Mouse (Mus musculus): Measurements from ENCODE around the gene 1700020N01Rik. TPM values are rescaled to one million over a fixed set of nuclear protein-coding genes. Genes with fewer than 3 reads are reported as not detected.

1700020N01Rik gene
- polyA plus RNA-seq, 1 experiment, result not detected

- DNase-seq, result no peak
- no peak for TF ChIP-seq CTCF (IDR thresholded peaks at IDR 0.05; ENCODE audit: insufficient read depth, low read length)
- no peak for TF ChIP-seq POLR2A (IDR thresholded peaks at IDR 0.05; ENCODE audit: borderline replicate concordance, extremely low read depth, low read depth, low read length)
Observed at GRCm38 (mm10) chr10:21588007-21588852, 4.7 kb upstream of the 1700020N01Rik start.

DNA sequence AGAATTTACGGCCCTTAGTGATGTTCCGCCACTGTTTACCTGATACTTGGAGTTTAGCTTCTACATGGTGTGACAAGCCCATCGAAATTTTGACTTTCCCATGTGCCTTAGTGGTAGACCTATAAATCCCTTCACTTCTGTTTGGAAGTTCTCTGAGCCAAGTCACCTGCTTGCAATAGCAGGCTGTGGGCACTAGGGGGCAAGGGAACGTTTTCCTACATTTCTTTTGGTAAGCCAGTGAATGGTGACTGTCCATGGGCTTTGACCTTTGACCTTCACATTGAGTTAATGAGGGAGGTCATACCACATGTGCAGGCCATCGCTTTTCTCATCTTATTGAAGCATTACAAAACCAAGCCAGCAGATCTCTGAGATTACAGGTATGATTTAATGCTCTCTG, 8.0 kb downstream of the 1700020N01Rik start:
- 52% methylated on average over 5 of the region's 5 CpGs for WGBS
- peak; percentile 69 for DNase-seq
- H3K4me1 ChIP-seq (ENCODE audit: control insufficient read depth, insufficient read depth, low read length), result no peaks in the 10 kb centered on the region
- no peak for TF ChIP-seq POLR2A (IDR thresholded peaks at IDR 0.05; ENCODE audit: borderline replicate concordance, extremely low read depth, low read depth, low read length)
- TF ChIP-seq CTCF (IDR thresholded peaks at IDR 0.05; ENCODE audit: insufficient read depth, low read length), result peak; percentile 92
- no peak overlapping the region for H3K4me3 ChIP-seq (replicated peaks; ENCODE audit: extremely low read depth, low read depth, low read length)

More at GRCm38 (mm10) chr10:21588007-21588852, 4.7 kb upstream of the 1700020N01Rik start:
- no peak overlapping the region for H3K4me3 ChIP-seq (replicated peaks; ENCODE audit: extremely low read depth, low read depth, low read length)
- 73% methylated on average over 4 of the region's 4 CpGs for WGBS
- H3K4me1 ChIP-seq (ENCODE audit: control insufficient read depth, insufficient read depth, low read length), result no peaks in the 10 kb centered on the region

GRCm38 (mm10) chr10:21604476-21604875, 11.5 kb downstream of the 1700020N01Rik start:
- WGBS, result 89% methylated on average over 8 of the region's 8 CpGs
- DNase-seq, result no peak
- Histone ChIP-seq H3K4me3 (replicated peaks; ENCODE audit: extremely low read depth, low read depth, low read length) (no peak overlapping the region), H3K4me1 (ENCODE audit: control insufficient read depth, insufficient read depth, low read length) (peaks cover 3% of the 10 kb centered on the region)
- TF ChIP-seq CTCF (IDR thresholded peaks at IDR 0.05; ENCODE audit: insufficient read depth, low read length) (no peak), POLR2A (IDR thresholded peaks at IDR 0.05; ENCODE audit: borderline replicate concordance, extremely low read depth, low read depth, low read length) (no peak)

DNA sequence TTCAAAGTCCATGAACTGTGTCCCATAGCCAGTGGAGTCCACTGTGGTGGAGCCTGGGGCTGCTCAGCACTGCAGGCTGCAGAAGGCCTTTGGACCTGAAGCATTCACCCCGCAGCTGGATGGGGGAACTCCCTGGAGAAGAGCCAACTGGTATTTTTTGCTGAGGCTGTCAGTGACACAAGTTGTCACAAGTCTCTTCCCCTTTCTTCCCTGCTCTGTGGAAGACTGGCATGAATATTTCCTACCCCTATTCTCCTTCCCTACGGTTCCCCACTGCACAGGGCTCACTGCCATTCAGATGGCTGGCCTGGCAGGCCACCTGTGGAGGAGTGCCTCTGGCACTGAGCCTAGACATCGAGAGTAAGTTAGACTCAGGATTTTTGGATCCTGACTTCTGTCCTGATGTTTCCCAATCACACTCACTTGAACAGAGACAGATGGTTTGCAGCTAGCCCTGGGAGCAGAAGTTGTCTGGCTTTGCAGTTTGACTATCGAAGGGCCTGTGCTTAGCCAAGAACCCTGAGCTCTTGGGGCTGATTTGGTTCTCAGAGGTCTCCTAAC, 12.1 kb downstream of the 1700020N01Rik start:
- H3K4me3 ChIP-seq (replicated peaks; ENCODE audit: extremely low read depth, low read depth, low read length), result no peak overlapping the region
- TF ChIP-seq CTCF (IDR thresholded peaks at IDR 0.05; ENCODE audit: insufficient read depth, low read length), result no peak
- no peak for TF ChIP-seq POLR2A (IDR thresholded peaks at IDR 0.05; ENCODE audit: borderline replicate concordance, extremely low read depth, low read depth, low read length)
- peak; percentile 29 for DNase-seq
- H3K4me1 ChIP-seq (ENCODE audit: control insufficient read depth, insufficient read depth, low read length), result peaks cover 3% of the 10 kb centered on the region
- WGBS, result 35% methylated on average over 4 of the region's 4 CpGs

GRCm38 (mm10) chr10:21605601-21606000, 12.7 kb downstream of the 1700020N01Rik start:
- TF ChIP-seq POLR2A (IDR thresholded peaks at IDR 0.05; ENCODE audit: borderline replicate concordance, extremely low read depth, low read depth, low read length), result no peak
- TF ChIP-seq CTCF (IDR thresholded peaks at IDR 0.05; ENCODE audit: insufficient read depth, low read length), result no peak
- H3K4me1 ChIP-seq (ENCODE audit: control insufficient read depth, insufficient read depth, low read length), result peaks cover 3% of the 10 kb centered on the region
- H3K4me3 ChIP-seq (replicated peaks; ENCODE audit: extremely low read depth, low read depth, low read length), result no peak overlapping the region
- DNase-seq, result no peak
- 85% methylated on average over 5 of the region's 5 CpGs for WGBS

GRCm38 (mm10) chr10:21606931-21607330, 14.0 kb downstream of the 1700020N01Rik start:
- peak; percentile 37 for DNase-seq
- Histone ChIP-seq H3K4me1 (ENCODE audit: control insufficient read depth, insufficient read depth, low read length) (peaks cover 3% of the 10 kb centered on the region), H3K4me3 (replicated peaks; ENCODE audit: extremely low read depth, low read depth, low read length) (no peak overlapping the region)
- no peak for TF ChIP-seq POLR2A (IDR thresholded peaks at IDR 0.05; ENCODE audit: borderline replicate concordance, extremely low read depth, low read depth, low read length)
- no peak for TF ChIP-seq CTCF (IDR thresholded peaks at IDR 0.05; ENCODE audit: insufficient read depth, low read length)
- 50% methylated on average over 5 of the region's 5 CpGs for WGBS

- Histone ChIP-seq H3K4me3 (replicated peaks; ENCODE audit: extremely low read depth, low read depth, low read length) (no peak overlapping the region), H3K4me1 (ENCODE audit: control insufficient read depth, insufficient read depth, low read length) (peaks cover 3% of the 10 kb centered on the region)
- 51% methylated on average over 2 of the region's 2 CpGs for WGBS
- DNase-seq, result no peak
- no peak for TF ChIP-seq POLR2A (IDR thresholded peaks at IDR 0.05; ENCODE audit: borderline replicate concordance, extremely low read depth, low read depth, low read length)
Observed at GRCm38 (mm10) chr10:21609583-21609982, 16.6 kb downstream of the 1700020N01Rik start.

- Histone ChIP-seq H3K4me1 (ENCODE audit: control insufficient read depth, insufficient read depth, low read length) (peaks cover 3% of the 10 kb centered on the region), H3K4me3 (replicated peaks; ENCODE audit: extremely low read depth, low read depth, low read length) (no peak overlapping the region)
- DNase-seq, result no peak
- TF ChIP-seq CTCF (IDR thresholded peaks at IDR 0.05; ENCODE audit: insufficient read depth, low read length) (no peak), POLR2A (IDR thresholded peaks at IDR 0.05; ENCODE audit: borderline replicate concordance, extremely low read depth, low read depth, low read length) (no peak)
- 86% methylated on average over 4 of the region's 4 CpGs for WGBS
Observed at GRCm38 (mm10) chr10:21613021-21613860, 20.3 kb downstream of the 1700020N01Rik start.

- H3K4me1 ChIP-seq (ENCODE audit: control insufficient read depth, insufficient read depth, low read length), result peaks cover 6% of the 10 kb centered on the region
- no peak overlapping the region for H3K4me3 ChIP-seq (replicated peaks; ENCODE audit: extremely low read depth, low read depth, low read length)
- no peak for TF ChIP-seq POLR2A (IDR thresholded peaks at IDR 0.05; ENCODE audit: borderline replicate concordance, extremely low read depth, low read depth, low read length)
- TF ChIP-seq CTCF (IDR thresholded peaks at IDR 0.05; ENCODE audit: insufficient read depth, low read length), result no peak
- no peak for DNase-seq
- WGBS, result 92% methylated on average over 1 of the region's 1 CpGs
Observed at GRCm38 (mm10) chr10:21614520-21614919, 21.6 kb downstream of the 1700020N01Rik start.

Measured in lung, adult 2 months (tissue).